Mouse (Mus musculus) embryo, embryonic 10.5 days (tissue): ENCODE data around the gene Mcu.

Source experiments
- DNase-seq: peaks from one replicate; pipeline ENCODE4 v3.0.0-alpha.2; 2015; ENCODE audit warnings: low spot score

The Mcu gene

GRCm38 (mm10) chr10:59613276-59613675, 3.2 kb downstream of the Mcu start:
- DNase-seq: no peak

- DNase-seq: no peak
These were observed 11.5 kb downstream of the Mcu start for GRCm38 (mm10) chr10:59604879-59605464.

- DNase-seq: no peak
These were observed 12.6 kb downstream of the Mcu start for GRCm38 (mm10) chr10:59603843-59604242.

GRCm38 (mm10) chr10:59602891-59603290, 13.6 kb downstream of the Mcu start:
- no peak for DNase-seq

- DNase-seq: no peak
These were observed 14.4 kb downstream of the Mcu start for GRCm38 (mm10) chr10:59602043-59602442.

GRCm38 (mm10) chr10:59600516-59600915, 16.0 kb downstream of the Mcu start:
- no peak for DNase-seq

- DNase-seq: no peak
These were observed 22.5 kb downstream of the Mcu start for GRCm38 (mm10) chr10:59593826-59594570.

GRCm38 (mm10) chr10:59590606-59591005, 25.9 kb downstream of the Mcu start:
- no peak for DNase-seq

- no peak for DNase-seq
These were observed 26.6 kb downstream of the Mcu start for GRCm38 (mm10) chr10:59589856-59590255.

- DNase-seq: no peak
These were observed 27.1 kb downstream of the Mcu start for GRCm38 (mm10) chr10:59589420-59589819.

- no peak for DNase-seq
These were observed 28.4 kb downstream of the Mcu start for GRCm38 (mm10) chr10:59588135-59588534.

GRCm38 (mm10) chr10:59586821-59587220, 29.7 kb downstream of the Mcu start:
- no peak for DNase-seq

- DNase-seq: no peak
These were observed 30.9 kb downstream of the Mcu start for GRCm38 (mm10) chr10:59585621-59586020.

GRCm38 (mm10) chr10:59581826-59582543, 34.5 kb downstream of the Mcu start:
- no peak for DNase-seq

GRCm38 (mm10) chr10:59580593-59581149, 35.8 kb downstream of the Mcu start:
- no peak for DNase-seq

- no peak for DNase-seq
These were observed 36.8 kb downstream of the Mcu start for GRCm38 (mm10) chr10:59579645-59580044.

- peak; percentile 74 for DNase-seq
These were observed 38.4 kb downstream of the Mcu start for GRCm38 (mm10) chr10:59577871-59578801.

GRCm38 (mm10) chr10:59576305-59576704, 40.2 kb downstream of the Mcu start:
- DNase-seq: no peak

- no peak for DNase-seq
These were observed 44.5 kb downstream of the Mcu start for GRCm38 (mm10) chr10:59571964-59572363.

- DNase-seq: no peak
These were observed 45.2 kb downstream of the Mcu start for GRCm38 (mm10) chr10:59571273-59571672.

GRCm38 (mm10) chr10:59570780-59571179, 45.7 kb downstream of the Mcu start:
- DNase-seq: no peak

GRCm38 (mm10) chr10:59570360-59570759, 46.1 kb downstream of the Mcu start:
- DNase-seq: no peak
